Mouse (Mus musculus): ENCODE measurements around the gene Pno1. TPM values are rescaled to one million over a fixed set of nuclear protein-coding genes. Genes with fewer than 3 reads are reported as not detected.

The Pno1 gene
- polyA plus RNA-seq, 1 experiment from 2014 or later: 52.6 TPM

DNA sequence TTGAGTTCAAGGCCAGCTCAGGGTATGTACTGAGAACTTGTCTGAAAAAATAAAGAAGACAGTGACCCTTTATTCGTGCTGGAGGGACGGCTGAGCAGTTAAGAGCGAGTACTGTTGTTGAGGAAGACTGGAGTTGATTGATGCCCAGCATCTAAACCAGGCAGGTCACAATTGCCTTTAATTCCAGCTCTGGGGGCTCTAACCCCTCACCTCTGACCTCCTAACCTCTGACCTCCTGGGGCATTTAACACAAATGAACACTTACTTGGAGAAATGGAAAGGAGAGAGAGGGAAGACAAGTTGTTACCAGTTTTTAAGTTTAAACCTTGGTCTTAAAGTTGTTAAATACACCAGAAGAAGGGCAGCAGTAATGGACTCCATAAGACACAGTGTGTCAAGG, 22.6 kb downstream of the Pno1 start:
- H3K4me2 ChIP-seq (ENCODE audit: low read depth, low read length): no peak overlapping the region
- 13% methylated on average over 3 of the region's 3 CpGs for WGBS
- no peak overlapping the region for H3K9ac ChIP-seq (replicated peaks; ENCODE audit: low read depth, low read length)
- no peaks in the 10 kb centered on the region for H3K36me3 ChIP-seq (ENCODE audit: control insufficient read depth, insufficient read depth, low read length)
- no peaks in the 10 kb centered on the region for H3K4me1 ChIP-seq (ENCODE audit: control insufficient read depth, insufficient read depth, low read length)
- H3K9me3 ChIP-seq (ENCODE audit: control insufficient read depth, low read length): no peaks in the 10 kb centered on the region
- no peak overlapping the region for H3K27ac ChIP-seq (ENCODE audit: low read depth, low read length)
- no peak for ATAC-seq (ENCODE audit: low read depth)
- no peaks in the 10 kb centered on the region for H3K27me3 ChIP-seq (ENCODE audit: control insufficient read depth, insufficient read depth, low read length)
- H3K4me3 ChIP-seq (ENCODE audit: low read depth, low read length): no peak overlapping the region

DNA sequence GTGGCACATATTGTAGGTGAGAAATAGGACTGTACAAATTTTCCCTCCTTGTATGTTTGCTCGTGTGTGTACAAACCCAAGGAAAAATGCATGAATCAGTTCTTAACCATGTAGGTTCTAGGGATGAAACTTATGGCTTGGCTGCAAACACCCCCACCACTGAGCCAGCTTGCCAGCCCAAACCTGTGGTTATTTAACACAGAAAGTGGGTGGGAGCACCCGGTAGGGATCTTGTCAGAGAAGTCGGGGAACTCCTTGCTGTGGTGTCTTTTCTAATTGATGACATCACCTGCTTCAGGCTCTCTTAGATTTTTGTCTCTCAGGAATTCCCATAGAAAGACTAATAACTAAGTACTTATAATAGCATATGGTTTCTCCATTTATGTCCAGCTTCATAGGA, 23.7 kb downstream of the Pno1 start:
- Histone ChIP-seq H3K4me1 (ENCODE audit: control insufficient read depth, insufficient read depth, low read length) (no peaks in the 10 kb centered on the region), H3K9me3 (ENCODE audit: control insufficient read depth, low read length) (no peaks in the 10 kb centered on the region), H3K27me3 (ENCODE audit: control insufficient read depth, insufficient read depth, low read length) (no peaks in the 10 kb centered on the region), H3K4me2 (ENCODE audit: low read depth, low read length) (no peak overlapping the region), H3K4me3 (ENCODE audit: low read depth, low read length) (no peak overlapping the region), H3K9ac (replicated peaks; ENCODE audit: low read depth, low read length) (no peak overlapping the region), H3K36me3 (ENCODE audit: control insufficient read depth, insufficient read depth, low read length) (no peaks in the 10 kb centered on the region), H3K27ac (ENCODE audit: low read depth, low read length) (no peak overlapping the region)
- no peak for ATAC-seq (ENCODE audit: low read depth)
- WGBS: 86% methylated on average over 3 of the region's 3 CpGs

DNA sequence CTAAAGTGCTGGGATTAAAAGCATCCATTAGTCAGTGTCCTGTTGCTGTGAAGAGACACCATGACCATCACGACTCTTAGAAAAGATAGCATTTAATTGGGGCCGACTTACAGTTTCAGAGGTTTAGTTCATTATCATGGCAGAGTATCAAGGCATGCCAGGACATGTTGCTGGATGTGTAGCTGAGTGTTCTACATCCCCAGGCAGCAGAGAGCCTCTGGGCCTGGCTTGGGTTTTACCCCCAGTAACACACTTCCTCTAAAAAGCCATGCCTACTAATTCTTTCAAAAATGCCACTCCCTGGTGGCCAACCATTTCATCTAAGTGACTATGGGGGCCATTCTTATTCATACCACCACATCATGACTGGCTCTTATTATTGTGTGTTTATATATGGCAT, 28.2 kb downstream of the Pno1 start:
- WGBS: 93% methylated on average over 2 of the region's 2 CpGs
- no peak overlapping the region for H3K27ac ChIP-seq (ENCODE audit: low read depth, low read length)
- H3K27me3 ChIP-seq (ENCODE audit: control insufficient read depth, insufficient read depth, low read length): no peaks in the 10 kb centered on the region
- H3K36me3 ChIP-seq (ENCODE audit: control insufficient read depth, insufficient read depth, low read length): no peaks in the 10 kb centered on the region
- H3K9ac ChIP-seq (replicated peaks; ENCODE audit: low read depth, low read length): no peak overlapping the region
- no peak for ATAC-seq (ENCODE audit: low read depth)
- H3K9me3 ChIP-seq (ENCODE audit: control insufficient read depth, low read length): no peaks in the 10 kb centered on the region
- H3K4me3 ChIP-seq (ENCODE audit: low read depth, low read length): no peak overlapping the region
- no peak overlapping the region for H3K4me2 ChIP-seq (ENCODE audit: low read depth, low read length)
- H3K4me1 ChIP-seq (ENCODE audit: control insufficient read depth, insufficient read depth, low read length): no peaks in the 10 kb centered on the region

DNA sequence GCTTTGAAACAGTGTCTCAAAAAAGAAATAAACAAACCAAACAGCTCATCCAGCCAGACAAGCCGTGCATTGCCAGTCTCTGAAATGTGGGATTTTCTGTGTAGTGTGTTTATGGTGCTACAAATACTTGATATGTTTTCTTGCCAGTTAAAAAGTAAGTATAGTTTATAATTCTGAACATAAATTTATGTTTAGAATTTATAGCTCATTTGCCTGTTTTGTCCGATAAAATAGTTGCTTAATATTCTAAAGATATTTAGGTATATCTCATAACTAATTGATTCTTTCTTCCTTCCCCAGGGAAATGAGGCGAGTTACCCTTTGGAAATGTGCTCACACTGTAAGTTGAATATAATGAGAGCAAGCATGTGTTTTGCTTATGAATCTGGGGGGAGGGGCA, 29.6 kb downstream of the Pno1 start, which contains the start of gene Wdr92:
Gene Wdr92 (plus strand): TSS at position 301 of the 400 bp plus-strand sequence.
- no peaks in the 10 kb centered on the region for H3K9me3 ChIP-seq (ENCODE audit: control insufficient read depth, low read length)
- H3K27ac ChIP-seq (ENCODE audit: low read depth, low read length): no peak within 1 kb of the TSS
- no peak within 1 kb of the TSS for H3K4me2 ChIP-seq (ENCODE audit: low read depth, low read length)
- no peaks in the 10 kb centered on the region for H3K27me3 ChIP-seq (ENCODE audit: control insufficient read depth, insufficient read depth, low read length)
- no peak for ATAC-seq (ENCODE audit: low read depth)
- WGBS: 68% methylated on average over 3 of the region's 3 CpGs
- H3K4me3 ChIP-seq (ENCODE audit: low read depth, low read length): no peak within 1 kb of the TSS
- no peak within 1 kb of the TSS for H3K9ac ChIP-seq (replicated peaks; ENCODE audit: low read depth, low read length)
- no peaks in the 10 kb centered on the region for H3K4me1 ChIP-seq (ENCODE audit: control insufficient read depth, insufficient read depth, low read length)
- no peaks in the 10 kb centered on the region for H3K36me3 ChIP-seq (ENCODE audit: control insufficient read depth, insufficient read depth, low read length)

DNA sequence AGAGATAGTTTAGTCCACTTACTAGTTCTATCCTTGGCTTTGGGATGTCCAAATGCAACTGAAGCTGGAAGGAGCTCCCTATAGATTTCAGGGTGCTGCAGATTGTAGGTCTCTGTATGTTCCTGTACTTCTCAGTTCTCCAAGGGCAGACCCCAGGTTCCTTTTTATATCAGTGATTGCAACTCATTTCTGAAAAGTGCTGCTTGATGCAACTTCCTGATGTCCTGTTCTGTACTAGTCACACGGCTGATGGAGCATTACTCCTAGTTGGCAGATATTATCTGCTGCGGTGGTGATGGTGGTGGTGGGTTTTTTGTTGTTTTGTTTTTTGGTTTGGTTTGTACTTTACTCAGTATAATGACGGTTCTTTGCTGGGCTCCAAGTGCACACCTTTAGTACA, 30.6 kb downstream of the Pno1 start:
- H3K4me1 ChIP-seq (ENCODE audit: control insufficient read depth, insufficient read depth, low read length): no peaks in the 10 kb centered on the region
- H3K27me3 ChIP-seq (ENCODE audit: control insufficient read depth, insufficient read depth, low read length): no peaks in the 10 kb centered on the region
- no peaks in the 10 kb centered on the region for H3K9me3 ChIP-seq (ENCODE audit: control insufficient read depth, low read length)
- no peak overlapping the region for H3K4me2 ChIP-seq (ENCODE audit: low read depth, low read length)
- no peak overlapping the region for H3K9ac ChIP-seq (replicated peaks; ENCODE audit: low read depth, low read length)
- 92% methylated on average over 3 of the region's 3 CpGs for WGBS
- no peak overlapping the region for H3K4me3 ChIP-seq (ENCODE audit: low read depth, low read length)
- H3K36me3 ChIP-seq (ENCODE audit: control insufficient read depth, insufficient read depth, low read length): no peaks in the 10 kb centered on the region
- no peak for ATAC-seq (ENCODE audit: low read depth)
- no peak overlapping the region for H3K27ac ChIP-seq (ENCODE audit: low read depth, low read length)

DNA sequence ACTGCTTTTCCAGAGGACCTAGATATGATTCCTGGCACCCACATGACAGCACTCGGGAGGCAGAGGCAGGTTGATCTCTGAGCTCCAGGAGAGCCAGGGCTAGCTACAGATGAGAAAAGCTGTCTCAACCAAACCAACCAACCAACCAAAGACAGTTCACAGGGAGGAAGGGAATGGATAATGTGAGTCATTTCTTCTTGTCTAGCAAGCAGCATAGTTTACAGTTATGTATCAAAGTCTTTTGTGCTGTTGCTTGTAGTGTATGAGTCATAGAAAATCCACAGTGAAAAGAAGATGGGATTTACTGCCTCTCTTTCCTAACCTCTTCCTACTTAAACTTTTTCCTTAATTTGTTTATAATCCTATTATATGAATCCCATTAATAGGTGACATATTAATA, 34.7 kb downstream of the Pno1 start:
- Histone ChIP-seq H3K9ac (replicated peaks; ENCODE audit: low read depth, low read length) (no peak overlapping the region), H3K36me3 (ENCODE audit: control insufficient read depth, insufficient read depth, low read length) (no peaks in the 10 kb centered on the region), H3K4me3 (ENCODE audit: low read depth, low read length) (no peak overlapping the region), H3K4me1 (ENCODE audit: control insufficient read depth, insufficient read depth, low read length) (no peaks in the 10 kb centered on the region), H3K4me2 (ENCODE audit: low read depth, low read length) (no peak overlapping the region), H3K9me3 (ENCODE audit: control insufficient read depth, low read length) (no peaks in the 10 kb centered on the region), H3K27ac (ENCODE audit: low read depth, low read length) (no peak overlapping the region), H3K27me3 (ENCODE audit: control insufficient read depth, insufficient read depth, low read length) (no peaks in the 10 kb centered on the region)
- 100% methylated on average over 1 of the region's 1 CpGs for WGBS
- ATAC-seq (ENCODE audit: low read depth): no peak

DNA sequence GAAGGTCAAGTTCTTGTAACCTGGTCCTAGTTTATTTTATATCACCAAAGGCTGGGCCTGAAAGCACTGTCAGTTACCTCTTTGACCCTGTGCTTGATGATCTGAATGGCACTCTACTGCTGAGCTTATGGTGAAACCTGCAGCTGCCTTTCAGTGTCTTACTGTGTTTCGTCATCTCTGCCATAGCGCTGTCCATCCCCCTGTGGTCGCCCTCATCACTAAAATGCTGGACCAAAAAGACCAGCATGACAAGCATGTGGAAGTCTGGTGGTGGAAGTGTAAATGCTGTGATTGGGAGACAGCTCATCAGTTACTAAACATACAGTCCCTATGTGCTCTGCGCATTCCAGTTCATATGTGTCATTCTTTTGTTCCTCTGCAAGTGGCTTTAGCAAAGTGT, 39.1 kb downstream of the Pno1 start:
- H3K9ac ChIP-seq (replicated peaks; ENCODE audit: low read depth, low read length): no peak overlapping the region
- 0 out of 2 replicates have a peak, but pooled peaks cover 3% of the 10 kb centered on the region for H3K4me1 ChIP-seq (ENCODE audit: control insufficient read depth, insufficient read depth, low read length)
- H3K36me3 ChIP-seq (ENCODE audit: control insufficient read depth, insufficient read depth, low read length): no peaks in the 10 kb centered on the region
- no peaks in the 10 kb centered on the region for H3K9me3 ChIP-seq (ENCODE audit: control insufficient read depth, low read length)
- H3K27me3 ChIP-seq (ENCODE audit: control insufficient read depth, insufficient read depth, low read length): no peaks in the 10 kb centered on the region
- no peak overlapping the region for H3K4me3 ChIP-seq (ENCODE audit: low read depth, low read length)
- WGBS: 95% methylated on average over 4 of the region's 4 CpGs
- no peak overlapping the region for H3K4me2 ChIP-seq (ENCODE audit: low read depth, low read length)
- no peak overlapping the region for H3K27ac ChIP-seq (ENCODE audit: low read depth, low read length)
- no peak for ATAC-seq (ENCODE audit: low read depth)

DNA sequence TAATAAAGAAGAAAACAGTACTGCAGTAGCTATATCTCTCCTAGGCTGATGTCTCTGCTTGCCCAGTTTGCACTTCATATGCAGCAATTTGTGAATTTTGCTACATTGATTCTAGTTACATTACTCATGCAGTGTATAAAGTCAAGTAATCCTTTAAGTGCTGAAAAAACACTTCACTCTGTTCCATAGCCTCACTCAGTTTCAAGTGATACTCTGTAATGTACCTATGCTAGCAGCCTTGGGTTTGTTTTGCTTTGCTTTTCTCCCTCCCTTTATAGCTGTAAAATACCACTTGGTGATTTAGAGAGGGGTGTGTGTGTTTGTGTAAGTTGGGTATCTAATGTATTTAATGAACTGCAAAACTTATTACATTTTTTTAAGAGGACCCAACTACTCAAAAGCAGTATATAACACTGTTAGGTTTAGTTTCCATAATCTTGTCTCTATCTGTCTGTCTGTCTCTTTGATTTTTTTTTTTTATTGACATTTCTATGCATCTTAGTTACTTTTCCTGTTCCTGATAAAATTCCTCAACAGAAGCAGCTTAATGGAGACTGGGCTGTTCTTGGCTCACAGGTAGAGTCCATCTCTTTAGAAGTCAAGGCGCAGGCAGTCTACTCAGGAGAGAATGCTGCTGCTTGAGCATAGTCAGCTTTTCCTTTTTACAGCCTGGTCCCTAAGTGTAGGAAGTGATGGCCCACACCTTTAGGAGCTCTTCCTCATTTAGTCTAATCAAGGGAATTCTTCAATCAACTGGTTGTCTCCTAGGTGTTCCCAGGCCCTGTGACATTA, 40.2 kb downstream of the Pno1 start:
- 100% methylated on average over 1 of the region's 1 CpGs for WGBS
- Histone ChIP-seq H3K4me1 (ENCODE audit: control insufficient read depth, insufficient read depth, low read length) (0 out of 2 replicates have a peak, but pooled peaks cover 3% of the 10 kb centered on the region), H3K36me3 (ENCODE audit: control insufficient read depth, insufficient read depth, low read length) (no peaks in the 10 kb centered on the region), H3K27me3 (ENCODE audit: control insufficient read depth, insufficient read depth, low read length) (no peaks in the 10 kb centered on the region), H3K9me3 (ENCODE audit: control insufficient read depth, low read length) (no peaks in the 10 kb centered on the region), H3K4me2 (ENCODE audit: low read depth, low read length) (no peak overlapping the region), H3K9ac (replicated peaks; ENCODE audit: low read depth, low read length) (no peak overlapping the region), H3K4me3 (ENCODE audit: low read depth, low read length) (no peak overlapping the region), H3K27ac (ENCODE audit: low read depth, low read length) (no peak overlapping the region)
- ATAC-seq (ENCODE audit: low read depth): no peak

DNA sequence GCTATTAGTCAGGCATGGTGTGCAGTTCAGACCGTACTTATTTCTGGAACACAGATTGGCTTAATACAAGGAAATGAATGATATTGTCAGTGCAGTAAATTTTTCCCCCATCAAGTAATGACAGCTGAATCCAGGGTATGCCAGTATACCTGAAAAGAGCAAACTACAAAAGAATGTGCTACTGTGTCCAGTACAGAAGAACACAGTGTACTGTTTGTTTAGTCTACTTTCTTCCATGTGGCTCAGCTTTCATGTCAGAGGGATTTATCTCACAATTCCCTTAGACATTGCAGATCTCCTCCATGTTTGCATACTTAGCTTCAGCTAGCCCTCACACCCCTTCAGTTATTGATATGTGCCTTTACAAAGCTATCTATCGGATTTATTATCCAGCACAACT, 42.1 kb downstream of the Pno1 start:
- ATAC-seq (ENCODE audit: low read depth): no peak
- Histone ChIP-seq H3K9me3 (ENCODE audit: control insufficient read depth, low read length) (no peaks in the 10 kb centered on the region), H3K4me2 (ENCODE audit: low read depth, low read length) (no peak overlapping the region), H3K9ac (replicated peaks; ENCODE audit: low read depth, low read length) (no peak overlapping the region), H3K36me3 (ENCODE audit: control insufficient read depth, insufficient read depth, low read length) (no peaks in the 10 kb centered on the region), H3K4me1 (ENCODE audit: control insufficient read depth, insufficient read depth, low read length) (0 out of 2 replicates have a peak, but pooled peaks cover 3% of the 10 kb centered on the region), H3K27me3 (ENCODE audit: control insufficient read depth, insufficient read depth, low read length) (no peaks in the 10 kb centered on the region), H3K4me3 (ENCODE audit: low read depth, low read length) (no peak overlapping the region), H3K27ac (ENCODE audit: low read depth, low read length) (no peak overlapping the region)
- WGBS: 81% methylated on average over 2 of the region's 2 CpGs
